Mouse (Mus musculus): ENCODE results near the gene Tuba1c. TPM values are rescaled to one million over a fixed set of nuclear protein-coding genes. Genes with fewer than 3 reads are reported as not detected.
A peak's percentile ranks its signal among the peaks of the same experiment; 100 is the strongest.
"Not testable (repeated sequence)": the region's sequence is repeated elsewhere in the genome, so short reads cannot be mapped to it uniquely, and the experiment has no call there.

Tuba1c gene
- total RNA-seq, 2 experiments from 2014 or later: 144 to 176 TPM

DNA sequence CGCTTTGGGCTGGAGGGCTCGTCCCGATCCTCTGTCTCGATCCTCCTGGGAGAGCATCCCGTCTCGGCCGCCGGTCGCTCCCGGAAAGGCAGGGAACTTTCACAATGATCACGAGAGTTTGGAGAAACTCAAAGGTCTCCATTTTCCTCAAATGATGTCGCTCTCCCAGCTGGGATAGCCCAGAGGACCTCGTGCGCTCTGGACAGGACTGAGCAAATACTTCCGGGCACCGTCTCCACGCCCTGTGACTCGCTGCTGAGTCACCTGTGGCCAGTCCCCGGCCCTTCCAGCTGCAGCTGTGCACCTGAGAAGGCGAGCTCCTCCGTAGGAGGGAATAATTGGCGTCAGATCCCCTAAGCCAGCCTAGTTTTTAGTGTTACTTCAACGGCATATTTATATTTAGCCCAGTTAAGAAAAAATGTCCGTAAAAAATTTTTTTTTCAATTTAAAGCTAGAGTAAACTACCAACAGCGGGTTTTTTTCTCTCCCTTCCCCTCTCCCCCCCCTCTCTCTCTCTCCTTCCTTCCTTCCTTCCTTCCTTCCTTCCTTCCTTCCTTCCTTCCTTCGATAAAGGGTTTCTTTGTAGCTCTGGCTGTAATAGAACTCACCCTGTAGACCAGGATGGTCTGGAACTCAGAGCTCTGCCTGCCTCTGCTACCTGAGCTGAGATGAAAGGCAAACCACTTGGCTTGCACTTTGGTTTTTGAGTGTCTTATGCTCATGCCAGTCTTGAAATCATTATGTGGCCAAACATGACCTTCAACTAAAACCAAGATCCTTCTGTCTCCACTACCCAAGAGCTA lies 1.1 kb downstream of the Tuba1c start:
- DNase-seq: peak; percentile 78

DNA sequence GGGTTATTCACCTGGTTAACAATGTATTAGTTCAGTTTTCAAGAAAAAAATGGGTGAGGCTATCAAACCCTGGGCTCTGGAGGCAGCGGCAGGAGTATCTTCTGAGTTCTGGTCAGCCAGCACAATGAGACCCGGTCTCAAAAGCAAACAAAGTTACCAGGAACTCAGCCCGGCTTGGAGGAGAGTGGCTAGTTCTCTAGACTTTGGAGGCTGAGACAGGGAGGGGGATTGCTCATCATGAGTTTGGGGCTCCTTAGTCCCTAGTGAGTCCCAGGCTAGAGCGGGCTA lies 1.6 kb downstream of the Tuba1c start:
- DNase-seq: peak; percentile 19

DNA sequence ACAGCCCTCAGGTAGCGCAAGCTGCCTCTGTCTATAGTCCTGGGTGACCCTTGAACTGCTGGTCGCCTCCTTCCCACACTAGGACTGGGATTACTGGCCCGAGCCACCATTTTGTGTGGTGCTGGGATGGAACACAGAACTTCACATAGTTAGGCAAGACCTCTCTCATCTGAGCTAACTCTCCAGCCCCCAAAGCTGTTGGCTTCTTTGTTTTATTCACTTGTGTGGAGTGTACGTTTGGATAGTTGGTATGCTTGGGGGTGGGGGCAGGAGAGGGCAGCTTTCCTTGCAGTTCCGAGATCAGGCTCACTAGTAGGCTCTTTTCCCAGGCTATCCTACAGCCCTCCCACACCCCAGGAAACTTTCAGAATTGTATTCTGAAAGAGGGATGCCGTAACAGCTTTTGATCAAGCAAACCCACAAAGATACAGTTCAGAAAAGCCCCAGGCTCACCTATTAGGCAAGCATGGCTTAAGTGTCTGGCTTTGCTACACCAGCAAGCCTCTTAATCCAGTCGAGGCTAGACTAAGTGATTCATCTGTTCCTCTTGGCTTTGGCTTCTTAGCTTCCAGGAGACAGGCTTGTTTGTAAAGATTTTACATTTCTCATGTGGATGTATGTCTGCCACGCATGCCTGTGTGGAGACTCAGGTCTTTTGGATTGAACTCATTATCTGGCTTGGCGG lies 2.5 kb downstream of the Tuba1c start:
- DNase-seq: peak; percentile 13

DNA sequence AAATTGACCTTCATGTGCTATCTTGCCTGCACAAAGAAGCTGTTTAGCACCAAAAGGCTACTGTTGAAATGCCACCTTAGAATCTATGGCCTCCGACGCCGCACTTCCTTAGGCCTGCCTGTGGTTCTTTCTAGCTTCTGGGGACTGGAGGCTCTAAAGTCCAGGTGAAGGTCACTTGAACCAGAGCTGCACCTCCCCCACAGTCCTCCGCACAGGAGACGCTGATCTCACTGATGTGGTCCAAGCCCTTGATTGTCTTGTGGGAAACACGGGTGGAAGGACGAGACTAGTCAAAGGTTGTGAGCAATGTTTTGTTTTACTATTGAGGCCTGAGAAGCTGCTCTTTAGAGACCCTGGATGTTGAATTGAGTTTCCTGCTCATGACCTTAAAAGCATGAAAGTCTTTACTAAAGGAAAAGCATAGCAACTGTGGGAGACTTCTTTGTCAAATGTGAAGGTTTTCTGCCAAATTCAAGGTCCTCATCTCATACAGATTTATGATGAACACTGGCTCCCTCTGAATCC lies 3.1 kb downstream of the Tuba1c start:
- peak; percentile 57 for DNase-seq

DNA sequence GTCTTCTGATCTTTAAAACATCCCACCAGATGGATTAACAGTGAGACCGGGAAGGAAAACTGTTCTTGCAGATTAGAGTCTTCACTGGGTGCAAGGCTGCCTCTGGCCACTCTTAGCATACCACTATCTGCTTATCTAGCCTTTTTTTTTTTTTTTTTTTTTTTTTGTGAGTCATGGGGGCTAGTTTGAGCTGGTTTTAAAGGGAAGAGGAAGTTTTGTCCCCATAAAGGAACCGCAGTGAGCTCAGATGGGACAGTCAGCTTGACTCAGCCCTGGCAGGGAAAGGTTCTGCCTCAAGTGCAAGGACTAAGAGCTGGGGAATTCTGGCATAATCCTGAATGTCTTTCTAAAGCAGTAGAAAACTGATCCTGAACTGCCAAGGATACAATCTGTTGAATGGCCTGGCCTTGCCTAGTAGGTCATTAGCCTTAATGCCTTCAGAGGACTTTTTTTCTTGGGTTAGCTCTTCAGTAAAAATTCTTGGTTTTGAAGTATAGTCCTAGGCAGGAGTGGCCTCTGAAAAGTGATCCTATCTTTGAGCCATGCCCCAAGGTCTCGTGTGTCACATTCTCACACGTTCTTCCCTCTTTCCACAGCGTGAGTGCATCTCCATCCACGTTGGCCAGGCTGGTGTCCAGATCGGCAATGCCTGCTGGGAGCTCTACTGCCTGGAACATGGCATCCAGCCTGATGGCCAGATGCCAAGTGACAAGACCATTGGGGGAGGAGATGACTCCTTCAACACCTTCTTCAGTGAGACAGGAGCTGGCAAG lies 4.0 kb downstream of the Tuba1c start:
- peak; percentile 54 for DNase-seq

DNA sequence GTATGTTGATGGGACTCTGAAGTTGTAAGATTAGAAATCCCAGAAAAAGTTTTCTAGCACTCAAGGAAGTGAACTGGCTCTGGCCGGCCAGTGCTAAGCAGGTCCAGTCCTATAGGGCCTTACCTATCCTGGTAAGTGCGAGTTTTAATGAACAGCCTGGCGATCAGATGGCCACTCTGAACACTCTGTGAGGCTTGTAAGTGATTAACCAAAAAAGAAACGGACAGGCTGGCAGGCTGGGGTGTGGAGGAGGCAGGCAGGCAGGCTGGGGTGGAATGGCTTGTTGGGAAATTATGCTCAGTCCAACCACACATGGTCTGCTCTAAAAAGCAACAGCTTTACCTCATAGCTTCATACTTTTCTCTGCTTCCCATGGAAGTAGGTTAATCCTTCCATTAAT lies 5.7 kb downstream of the Tuba1c start:
- no peak for DNase-seq

DNA sequence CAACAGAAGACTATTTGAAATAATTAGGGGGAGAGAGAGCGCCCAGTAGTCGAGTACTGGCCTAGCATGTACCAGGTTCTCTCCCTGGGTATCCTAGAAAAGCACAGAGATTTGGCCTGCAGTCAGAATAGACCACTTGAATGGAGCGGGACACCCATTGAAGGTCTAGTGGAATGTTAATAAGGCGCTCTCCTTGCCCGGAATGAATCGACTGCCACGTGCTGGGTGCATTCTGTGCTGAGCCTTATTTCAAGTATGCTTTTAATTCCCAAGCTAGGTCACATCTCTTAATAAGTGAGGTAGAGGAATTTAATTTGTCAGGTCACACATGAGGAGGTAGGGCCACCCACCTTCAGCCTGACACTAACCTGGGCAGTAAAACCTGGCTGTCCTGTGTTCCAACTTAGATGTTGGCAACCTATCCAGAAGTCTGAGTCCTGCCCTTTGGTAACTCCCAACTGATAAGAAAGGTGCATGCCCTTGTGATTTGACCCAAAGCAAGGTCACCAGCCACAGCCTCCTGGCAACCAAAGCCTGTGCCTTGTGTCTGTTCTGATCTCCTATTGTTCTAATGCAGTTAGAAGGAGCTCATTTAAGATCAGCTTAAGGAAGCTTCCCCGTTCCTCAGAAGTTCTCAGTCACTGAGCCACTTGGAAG lies 6.7 kb downstream of the Tuba1c start:
- DNase-seq: peak; percentile 24

DNA sequence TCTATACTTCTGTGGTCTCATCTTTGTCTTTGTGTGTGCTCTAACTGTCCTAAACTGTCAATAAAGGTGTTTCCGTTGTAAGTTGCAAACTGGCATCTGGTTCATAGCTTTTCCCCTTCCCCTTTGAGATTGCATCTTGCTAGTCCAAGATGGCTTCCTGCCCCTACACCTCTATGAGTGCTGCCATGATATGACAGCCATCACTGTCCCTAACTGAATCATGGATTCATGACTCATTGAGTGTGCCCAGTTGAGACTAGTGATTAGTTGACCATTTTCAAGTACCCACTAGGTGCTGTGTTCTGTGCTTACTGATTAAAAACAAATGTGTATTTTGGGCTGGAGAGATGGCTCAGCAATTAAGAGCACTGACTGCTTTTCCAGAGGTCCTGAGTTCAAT lies 8.3 kb downstream of the Tuba1c start:
- DNase-seq: no peak

DNA sequence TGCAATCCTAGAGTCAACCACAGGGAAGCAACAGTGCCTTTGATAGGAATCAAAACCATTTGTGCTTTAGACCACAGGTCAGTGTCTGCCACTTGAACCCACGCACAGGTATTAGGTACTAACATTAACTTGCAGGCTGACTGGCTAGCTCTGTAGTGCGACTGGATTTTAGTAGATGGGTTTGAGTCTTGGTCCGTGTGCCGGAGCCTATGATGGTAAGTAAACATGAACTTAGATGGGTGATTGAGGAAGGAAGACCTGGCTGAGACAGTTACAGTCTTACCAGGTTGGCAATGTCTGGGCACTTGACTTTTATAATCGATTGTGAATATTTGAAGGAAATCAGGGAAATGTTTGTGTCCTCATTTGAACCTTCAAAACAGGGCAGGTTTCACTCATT lies 9.1 kb downstream of the Tuba1c start:
- DNase-seq: no peak

DNA sequence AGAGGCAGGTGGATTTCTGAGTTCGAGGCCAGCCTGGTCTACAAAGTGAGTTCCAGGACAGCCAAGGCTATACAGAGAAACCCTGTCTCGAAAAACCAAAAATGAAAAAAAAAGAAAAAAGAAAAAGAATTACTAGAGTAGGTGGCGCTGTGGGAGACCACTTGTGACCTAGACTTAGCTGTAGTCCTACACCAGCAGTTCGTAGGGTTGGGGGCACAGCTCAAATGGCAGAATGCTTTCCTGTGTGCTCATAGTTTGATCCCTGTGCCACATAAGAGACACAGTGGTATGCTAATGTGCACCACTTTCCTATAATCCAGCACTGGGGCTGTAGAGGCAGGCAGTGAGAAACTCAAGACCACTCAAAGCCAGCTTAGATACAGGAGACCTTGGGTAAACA lies 9.6 kb downstream of the Tuba1c start:
- DNase-seq: no peak

DNA sequence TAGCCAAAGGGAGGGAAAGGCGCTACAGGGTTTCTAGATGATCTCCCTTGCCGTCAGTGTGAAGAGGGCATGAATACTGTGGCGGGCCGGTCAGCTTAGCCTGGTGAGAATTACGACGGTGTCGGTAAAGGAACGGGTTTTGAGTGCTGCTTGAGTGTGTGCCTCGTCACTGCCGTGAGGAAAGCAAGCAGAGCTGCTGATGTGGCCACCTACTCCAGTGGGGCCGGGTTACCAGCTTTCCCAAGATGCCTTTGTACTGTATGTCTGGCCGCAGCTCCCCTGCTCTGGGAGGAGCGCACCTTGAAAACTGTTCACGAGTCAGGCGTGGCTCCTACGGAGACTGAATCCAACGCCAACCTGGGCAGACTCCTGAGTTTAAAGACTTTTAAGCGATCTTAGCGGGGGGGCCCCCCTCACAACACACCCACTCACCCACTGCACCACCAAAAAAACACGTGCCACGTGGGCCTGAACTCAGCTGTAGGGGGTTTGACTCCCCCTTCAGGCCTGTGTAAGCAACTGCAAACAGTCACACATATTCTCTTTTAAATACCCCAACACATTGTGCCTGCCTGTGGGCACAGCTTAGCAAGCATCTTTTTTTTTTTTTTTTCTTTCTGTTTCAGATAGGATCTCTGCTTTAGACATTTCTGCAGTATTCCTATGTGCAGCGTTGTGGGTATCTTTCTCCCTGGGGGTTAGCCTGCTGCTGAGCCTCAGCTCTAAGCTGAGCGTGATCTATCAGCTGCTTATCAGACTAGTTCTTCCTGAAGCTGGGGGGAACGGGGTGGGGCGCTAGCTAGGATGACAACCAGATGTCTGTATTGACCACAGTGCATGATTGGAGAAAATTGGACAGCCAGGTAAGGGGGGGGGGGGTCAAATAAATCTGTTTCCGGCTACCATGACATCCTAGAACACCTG lies 10.6 kb downstream of the Tuba1c start:
- no peak for DNase-seq

DNA sequence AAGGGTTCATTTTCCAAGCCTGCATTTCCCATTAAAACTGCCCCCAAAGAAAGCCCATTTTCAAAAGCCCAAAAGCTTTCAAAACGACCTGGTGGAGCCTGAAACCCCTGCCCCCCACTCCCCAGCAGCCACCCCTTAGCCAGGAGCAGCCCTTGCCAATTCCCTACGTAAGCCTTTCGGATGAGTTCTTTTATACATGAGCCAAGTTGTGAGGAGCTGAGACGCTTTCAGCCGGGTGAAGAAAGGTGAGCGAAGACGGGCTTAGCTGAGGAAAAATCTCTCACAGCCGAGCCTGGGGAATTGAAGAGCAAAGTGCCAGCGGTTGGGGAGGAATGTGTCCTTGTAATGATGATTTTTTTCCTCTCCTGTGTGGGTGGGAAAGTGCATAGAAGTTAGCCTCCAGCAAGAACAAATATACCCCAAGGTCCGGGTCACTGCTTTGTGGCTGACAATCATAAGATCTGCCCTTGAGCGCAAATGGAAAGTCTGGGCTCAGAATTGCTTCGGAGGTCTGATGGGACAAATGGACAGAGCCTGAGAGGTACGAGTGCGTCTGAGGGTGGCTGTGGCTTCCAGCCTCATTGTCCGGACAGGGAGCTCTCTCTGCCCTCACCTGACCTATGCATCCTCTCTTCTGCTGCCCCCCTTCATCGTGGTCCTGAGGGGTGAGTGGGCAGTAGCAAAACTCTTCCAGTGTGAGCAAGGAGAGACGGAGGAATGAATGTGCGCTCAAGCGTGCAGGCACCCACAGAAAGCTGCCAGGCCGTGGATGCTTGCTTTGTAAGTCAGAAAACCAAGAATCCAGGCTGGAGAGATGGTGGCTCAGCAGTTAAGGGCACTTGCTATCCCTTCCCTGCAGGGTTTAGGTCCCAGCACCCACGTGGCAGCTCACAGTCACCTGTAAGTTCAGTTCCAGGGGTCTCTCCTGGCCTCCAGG lies 11.5 kb downstream of the Tuba1c start:
- DNase-seq: peak; percentile 49

DNA sequence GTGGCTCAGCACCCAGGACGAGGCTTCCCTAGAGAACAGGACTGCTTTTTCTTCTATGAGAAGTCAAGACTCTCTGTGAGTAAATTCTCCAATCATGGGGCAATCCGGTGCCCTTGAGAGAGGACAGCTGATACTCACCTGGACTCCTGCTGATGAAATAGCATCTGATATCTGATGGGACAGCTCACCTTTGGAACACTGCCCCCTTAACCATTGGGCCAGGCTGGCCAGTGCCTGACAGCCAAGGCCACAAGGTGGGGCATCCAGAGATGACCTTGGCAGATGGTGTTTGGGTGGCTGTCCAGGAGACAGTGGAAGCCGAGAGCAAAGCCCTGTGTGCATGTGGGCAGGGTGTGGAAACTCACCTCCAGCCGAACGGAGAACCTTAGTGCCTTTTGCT lies 12.6 kb downstream of the Tuba1c start:
- peak; percentile 39 for DNase-seq

DNA sequence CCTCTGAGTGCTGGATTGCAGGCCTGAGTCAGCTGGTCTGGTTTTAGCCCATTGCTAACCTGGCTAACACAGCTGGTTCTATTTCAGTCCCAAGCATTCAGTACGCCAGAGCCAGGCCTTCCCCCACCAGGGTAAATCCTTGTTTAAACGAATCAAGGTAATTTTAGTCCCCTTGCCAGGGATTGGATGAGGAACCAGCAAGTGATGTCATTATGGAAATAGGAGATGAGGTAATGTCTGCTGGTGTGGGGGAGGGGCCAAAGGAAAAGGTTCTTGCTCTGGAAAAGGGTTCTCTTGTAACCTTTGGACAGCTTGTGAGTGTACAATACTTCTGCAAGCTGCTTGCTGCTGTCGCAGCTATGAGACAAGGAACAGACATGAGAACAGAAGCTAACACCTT lies 15.2 kb downstream of the Tuba1c start:
- no peak for DNase-seq

DNA sequence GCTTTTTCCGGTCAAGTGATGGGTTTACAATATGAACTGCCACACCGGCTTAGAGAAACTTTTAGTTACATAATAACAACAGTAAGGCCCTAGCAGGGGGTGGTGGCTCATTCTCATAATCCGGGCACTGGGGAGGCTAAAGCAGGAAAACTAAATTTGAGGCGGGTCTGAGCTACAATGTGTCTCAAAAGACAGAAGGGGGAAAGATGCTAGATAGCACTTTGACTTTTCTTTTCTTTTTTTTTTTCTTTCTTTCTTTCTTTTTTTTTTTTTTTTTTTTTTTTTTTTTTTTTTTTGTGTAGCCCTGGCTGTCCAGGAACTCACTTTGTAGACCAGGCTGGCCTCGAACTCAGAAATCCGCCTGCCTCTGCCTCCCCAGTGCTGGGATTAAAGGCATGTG lies 16.0 kb downstream of the Tuba1c start:
- not testable (repeated sequence) for DNase-seq

DNA sequence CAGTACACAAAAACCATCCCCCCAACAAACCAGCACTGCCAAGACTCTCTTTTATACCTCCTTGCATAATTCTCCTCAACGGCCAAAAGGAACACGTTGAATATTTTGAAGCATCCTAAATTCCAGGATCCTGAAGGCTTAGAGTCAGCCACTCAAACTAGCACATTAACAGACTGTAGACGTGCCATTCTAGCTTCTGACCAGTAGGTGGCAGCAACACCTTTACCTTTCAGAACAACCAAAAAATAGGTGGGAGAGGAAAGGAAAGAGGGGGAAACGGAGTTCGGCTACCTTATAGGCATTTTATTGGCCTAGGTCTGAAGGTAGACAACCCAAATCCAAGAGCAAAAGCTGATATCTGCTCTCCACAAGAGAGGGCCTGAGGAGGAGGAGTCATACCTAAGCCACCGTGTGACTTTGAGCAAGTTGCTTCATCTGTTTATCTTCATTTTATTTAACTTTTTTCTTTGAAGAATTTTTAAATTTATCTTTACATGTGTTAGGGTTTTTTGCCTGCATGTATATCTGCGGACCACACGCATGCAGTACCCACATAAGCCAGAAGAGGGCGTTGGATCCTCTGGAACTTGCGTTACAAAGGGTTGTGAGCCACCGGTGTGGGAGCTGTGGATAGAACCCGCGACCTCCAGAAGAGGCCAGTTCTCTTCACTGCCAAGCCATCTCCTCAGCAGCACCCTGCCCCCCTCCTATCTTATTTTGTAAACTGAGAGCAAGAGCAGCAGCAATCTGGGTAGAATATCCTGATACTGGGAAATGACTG lies 20.0 kb downstream of the Tuba1c start:
- peak; percentile 54 for DNase-seq

DNA sequence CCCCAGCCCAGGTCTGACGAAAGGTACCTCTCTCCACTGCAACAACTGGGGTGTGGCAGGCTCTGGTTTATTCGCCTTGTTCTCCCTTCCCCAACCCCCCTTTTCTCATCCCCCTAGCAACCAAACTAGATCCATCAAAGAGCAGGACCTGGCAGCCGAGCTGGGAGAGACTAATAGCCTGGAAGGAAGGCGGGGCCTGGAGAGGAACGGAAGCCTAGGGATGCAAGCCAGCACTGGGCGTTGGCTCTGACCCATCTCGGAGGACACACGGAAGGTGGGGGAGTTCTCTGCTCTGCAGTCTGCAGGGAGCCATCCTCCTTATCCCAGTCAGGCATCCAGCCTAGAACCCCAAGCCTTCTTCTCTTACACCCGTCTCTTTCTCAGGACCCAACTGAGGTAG lies 23.7 kb downstream of the Tuba1c start:
- no peak for DNase-seq

DNA sequence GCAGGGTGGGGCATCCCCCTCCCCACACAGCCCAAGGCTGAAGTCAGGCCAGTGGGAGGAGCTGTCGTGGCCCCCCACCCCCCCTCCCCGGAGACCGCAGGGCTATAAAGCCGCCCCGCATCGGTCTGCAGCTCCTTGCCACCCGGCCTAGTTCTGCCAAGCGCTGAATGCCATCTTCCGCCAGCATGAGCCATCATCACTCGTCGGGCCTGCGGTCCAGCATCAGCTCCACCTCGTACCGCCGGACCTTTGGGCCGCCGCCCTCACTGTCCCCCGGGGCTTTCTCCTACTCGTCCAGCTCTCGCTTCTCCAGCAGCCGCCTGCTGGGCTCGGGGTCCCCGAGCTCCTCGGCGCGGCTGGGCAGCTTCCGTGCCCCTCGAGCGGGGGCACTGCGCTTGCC lies 25.3 kb downstream of the Tuba1c start, which contains the start of gene Prph:
TSS of gene Prph (plus strand) at position 135 of the 400 bp plus-strand sequence.
- DNase-seq: peak; percentile 25

DNA sequence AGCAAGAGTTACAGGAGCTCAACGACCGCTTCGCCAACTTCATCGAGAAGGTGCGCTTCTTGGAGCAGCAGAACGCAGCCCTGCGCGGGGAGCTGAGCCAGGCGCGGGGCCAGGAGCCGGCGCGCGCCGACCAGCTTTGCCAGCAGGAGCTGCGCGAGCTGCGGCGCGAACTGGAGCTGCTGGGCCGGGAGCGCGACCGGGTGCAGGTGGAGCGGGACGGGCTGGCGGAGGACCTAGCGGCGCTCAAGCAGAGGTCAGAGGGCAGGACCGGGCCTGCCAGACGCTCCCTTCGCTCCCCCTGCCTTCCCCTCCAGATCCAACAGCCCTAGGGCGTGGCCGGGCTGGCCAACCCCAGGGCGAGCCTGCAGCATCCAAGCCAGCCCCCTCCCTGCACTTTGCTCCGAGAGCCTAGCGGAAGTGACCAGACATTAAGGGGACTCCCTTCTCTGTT lies 25.8 kb downstream of the Tuba1c start:
- peak; percentile 62 for DNase-seq

Measured in adrenal gland, postnatal 10 days (tissue).